Mouse (Mus musculus): Measurements from ENCODE around the gene Grb2. TPM values are rescaled to one million over a fixed set of nuclear protein-coding genes. Genes with fewer than 3 reads are reported as not detected.
A peak's percentile ranks its signal among the peaks of the same experiment; 100 is the strongest.

Grb2 gene
- polyA plus RNA-seq, 1 experiment from 2014 or later, result 119 TPM

- Histone ChIP-seq H3K27me3 (ENCODE audit: insufficient read depth, poor library complexity, severe bottlenecking) (no peaks in the 10 kb centered on the region), H3K36me3 (no peaks in the 10 kb centered on the region), H3K4me3 (no peak overlapping the region), H3K4me1 (replicated peaks) (peaks cover 24% of the 10 kb centered on the region), H3K9me3 (no peaks in the 10 kb centered on the region), H3K27ac (peak overlapping the region; percentile 41)
- WGBS, result 70% methylated on average over 11 of the region's 11 CpGs
- no peak for DNase-seq (ENCODE audit: low spot score)
Observed at GRCm38 (mm10) chr11:115734041-115734686, 25.8 kb upstream of the Grb2 start.

- H3K4me1 ChIP-seq (replicated peaks), result peaks cover 5% of the 10 kb centered on the region; the same call in 1 of the 2 replicates
- DNase-seq (ENCODE audit: low spot score), result no peak
- H3K36me3 ChIP-seq, result no peaks in the 10 kb centered on the region
- H3K9me3 ChIP-seq, result no peaks in the 10 kb centered on the region
- H3K27me3 ChIP-seq (ENCODE audit: insufficient read depth, poor library complexity, severe bottlenecking), result no peaks in the 10 kb centered on the region
- H3K4me3 ChIP-seq, result no peak overlapping the region
- WGBS, result 69% methylated on average over 2 of the region's 2 CpGs
- no peak overlapping the region for H3K27ac ChIP-seq
Observed at GRCm38 (mm10) chr11:115723231-115723630, 14.8 kb upstream of the Grb2 start.

GRCm38 (mm10) chr11:115722638-115723037 lies 14.2 kb upstream of the Grb2 start:
- 20% methylated on average over 14 of the region's 14 CpGs for WGBS
- Histone ChIP-seq H3K36me3 (no peaks in the 10 kb centered on the region), H3K4me3 (peak overlapping the region; percentile 12; the same call in 1 of the 2 replicates), H3K27me3 (ENCODE audit: insufficient read depth, poor library complexity, severe bottlenecking) (no peaks in the 10 kb centered on the region), H3K27ac (no peak overlapping the region), H3K9me3 (no peaks in the 10 kb centered on the region), H3K4me1 (replicated peaks) (peaks cover 5% of the 10 kb centered on the region; the same call in 1 of the 2 replicates)
- DNase-seq (ENCODE audit: low spot score), result peak; percentile 80

GRCm38 (mm10) chr11:115717660-115718390 lies 9.4 kb upstream of the Grb2 start:
- Histone ChIP-seq H3K9me3 (no peaks in the 10 kb centered on the region), H3K4me3 (no peak overlapping the region), H3K27ac (no peak overlapping the region), H3K27me3 (ENCODE audit: insufficient read depth, poor library complexity, severe bottlenecking) (no peaks in the 10 kb centered on the region), H3K36me3 (no peaks in the 10 kb centered on the region), H3K4me1 (replicated peaks) (peaks cover 2% of the 10 kb centered on the region; the same call in 1 of the 2 replicates)
- peak; percentile 26 for DNase-seq (ENCODE audit: low spot score)
- WGBS, result 51% methylated on average over 8 of the region's 8 CpGs

GRCm38 (mm10) chr11:115716410-115717338 lies 8.3 kb upstream of the Grb2 start:
- whole genome bisulfite sequencing, result 76% methylated on average over 15 of the region's 15 CpGs
- Histone ChIP-seq H3K27me3 (ENCODE audit: insufficient read depth, poor library complexity, severe bottlenecking) (no peaks in the 10 kb centered on the region), H3K36me3 (no peaks in the 10 kb centered on the region), H3K4me1 (replicated peaks) (no peaks in the 10 kb centered on the region), H3K9me3 (no peaks in the 10 kb centered on the region), H3K4me3 (no peak overlapping the region), H3K27ac (no peak overlapping the region)
- DNase-seq (ENCODE audit: low spot score), result no peak

GRCm38 (mm10) chr11:115714491-115714890 lies 6.1 kb upstream of the Grb2 start:
- Histone ChIP-seq H3K36me3 (no peaks in the 10 kb centered on the region), H3K4me1 (replicated peaks) (peaks cover 5% of the 10 kb centered on the region), H3K4me3 (no peak overlapping the region), H3K9me3 (no peaks in the 10 kb centered on the region), H3K27ac (no peak overlapping the region), H3K27me3 (ENCODE audit: insufficient read depth, poor library complexity, severe bottlenecking) (no peaks in the 10 kb centered on the region)
- peak; percentile 61 for DNase-seq (ENCODE audit: low spot score)
- 10% methylated on average over 7 of the region's 7 CpGs for WGBS

- no peak for DNase-seq (ENCODE audit: low spot score)
- H3K4me1 ChIP-seq (replicated peaks), result peaks cover 14% of the 10 kb centered on the region
- WGBS, result 96% methylated on average over 3 of the region's 3 CpGs
Observed at GRCm38 (mm10) chr11:115713447-115713846, 5.0 kb upstream of the Grb2 start.

GRCm38 (mm10) chr11:115712674-115713298 lies 4.4 kb upstream of the Grb2 start:
- no peak for DNase-seq (ENCODE audit: low spot score)
- peaks cover 16% of the 10 kb centered on the region for H3K4me1 ChIP-seq (replicated peaks)
- WGBS, result 86% methylated on average over 12 of the region's 12 CpGs

More at GRCm38 (mm10) chr11:115713447-115713846, 5.0 kb upstream of the Grb2 start:
- Histone ChIP-seq H3K4me3 (no peak overlapping the region), H3K27me3 (ENCODE audit: insufficient read depth, poor library complexity, severe bottlenecking) (no peaks in the 10 kb centered on the region), H3K36me3 (no peaks in the 10 kb centered on the region), H3K9me3 (no peaks in the 10 kb centered on the region), H3K27ac (no peak overlapping the region)

GRCm38 (mm10) chr11:115712268-115712667 lies 3.9 kb upstream of the Grb2 start:
- H3K36me3 ChIP-seq, result no peaks in the 10 kb centered on the region
- WGBS, result 81% methylated on average over 2 of the region's 2 CpGs
- no peak overlapping the region for H3K27ac ChIP-seq
- no peak for DNase-seq (ENCODE audit: low spot score)
- H3K4me3 ChIP-seq, result no peak overlapping the region
- no peaks in the 10 kb centered on the region for H3K9me3 ChIP-seq
- no peaks in the 10 kb centered on the region for H3K27me3 ChIP-seq (ENCODE audit: insufficient read depth, poor library complexity, severe bottlenecking)
- H3K4me1 ChIP-seq (replicated peaks), result peaks cover 17% of the 10 kb centered on the region

More at GRCm38 (mm10) chr11:115712674-115713298, 4.4 kb upstream of the Grb2 start:
- Histone ChIP-seq H3K4me3 (no peak overlapping the region), H3K9me3 (no peaks in the 10 kb centered on the region), H3K36me3 (no peaks in the 10 kb centered on the region), H3K27ac (no peak overlapping the region), H3K27me3 (ENCODE audit: insufficient read depth, poor library complexity, severe bottlenecking) (no peaks in the 10 kb centered on the region)

- Histone ChIP-seq H3K9me3 (no peaks in the 10 kb centered on the region), H3K36me3 (no peaks in the 10 kb centered on the region), H3K4me3 (no peak overlapping the region), H3K27me3 (ENCODE audit: insufficient read depth, poor library complexity, severe bottlenecking) (no peaks in the 10 kb centered on the region), H3K27ac (no peak overlapping the region), H3K4me1 (replicated peaks) (peaks cover 28% of the 10 kb centered on the region)
- no peak for DNase-seq (ENCODE audit: low spot score)
- 87% methylated on average over 9 of the region's 9 CpGs for WGBS
Observed at GRCm38 (mm10) chr11:115711133-115711532, 2.7 kb upstream of the Grb2 start.

GRCm38 (mm10) chr11:115709829-115710559 lies 1.6 kb upstream of the Grb2 start:
- Histone ChIP-seq H3K27me3 (ENCODE audit: insufficient read depth, poor library complexity, severe bottlenecking) (no peaks in the 10 kb centered on the region), H3K4me3 (peak overlapping the region; percentile 95), H3K4me1 (replicated peaks) (peaks cover 34% of the 10 kb centered on the region), H3K36me3 (no peaks in the 10 kb centered on the region), H3K27ac (no peak overlapping the region), H3K9me3 (no peaks in the 10 kb centered on the region)
- 59% methylated on average over 6 of the region's 6 CpGs for WGBS
- no peak for DNase-seq (ENCODE audit: low spot score)
